Mouse (Mus musculus): Measurements from ENCODE around the gene Tmem8b.

Gene Tmem8b

DNA sequence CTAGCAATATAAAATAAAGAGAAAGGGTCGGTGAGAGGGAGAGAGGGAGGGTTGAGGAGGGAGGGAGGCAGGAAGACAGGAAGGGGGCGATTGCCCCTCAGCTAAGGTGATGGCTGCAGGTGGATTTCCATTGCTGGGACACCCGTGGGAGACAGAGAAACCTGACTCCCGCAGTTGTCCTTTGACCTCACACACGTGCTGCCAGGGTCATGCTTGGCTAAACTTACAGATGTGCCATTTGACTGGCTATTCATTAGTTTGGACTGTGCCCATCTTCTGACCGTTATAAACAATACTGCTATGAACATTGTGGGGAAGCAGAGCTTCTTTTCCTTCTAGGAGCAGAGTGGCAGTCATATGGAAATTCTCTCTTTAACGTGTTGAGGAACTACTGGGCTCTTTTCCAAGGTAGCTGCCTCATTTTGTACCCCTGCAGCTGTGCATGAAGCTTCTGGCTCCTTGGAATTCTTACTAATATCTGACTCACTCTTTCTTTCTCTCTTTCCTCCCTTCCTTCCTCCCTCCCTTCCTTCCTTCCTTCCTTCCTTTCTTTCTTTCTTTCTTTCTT is 45.0 kb downstream of the Tmem8b start:
- DNase-seq (ENCODE audit: extremely low spot score) = no peak

DNA sequence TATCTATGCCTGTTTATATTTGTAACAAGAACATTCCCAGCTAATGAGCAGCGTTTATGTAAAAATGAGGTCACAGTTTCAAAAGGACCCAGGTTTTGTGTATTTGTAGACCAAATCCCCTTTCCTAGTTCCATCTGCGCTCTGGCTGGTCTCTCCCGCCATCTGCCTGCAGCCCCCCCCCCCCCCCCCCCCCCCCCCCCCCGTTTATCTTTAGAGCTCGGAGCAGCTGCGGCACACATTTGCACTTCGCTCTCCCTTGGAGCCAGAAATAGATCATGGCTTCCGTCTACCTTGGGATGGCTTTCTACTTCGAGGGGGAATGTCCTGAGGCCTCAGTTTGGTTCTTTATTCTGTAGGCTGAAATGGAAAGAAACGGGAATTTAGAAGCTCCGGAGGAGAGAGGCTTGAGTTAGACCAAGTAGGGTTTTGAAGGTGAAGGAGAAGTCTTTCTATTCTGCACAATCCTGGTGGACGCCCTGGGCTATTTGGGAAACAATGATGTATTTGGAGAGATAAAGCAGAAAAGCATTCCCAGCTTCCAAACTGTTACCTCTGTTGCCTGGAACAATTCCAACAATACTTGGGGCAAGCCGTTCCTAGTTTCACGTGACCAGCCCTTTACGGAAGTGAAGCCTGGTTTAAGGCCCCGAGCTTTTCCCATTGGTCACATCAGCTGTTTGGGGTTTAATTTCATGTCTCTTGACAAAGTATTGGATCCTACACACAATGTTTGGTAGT is 51.9 kb downstream of the Tmem8b start:
- DNase-seq (ENCODE audit: extremely low spot score) = no peak

DNA sequence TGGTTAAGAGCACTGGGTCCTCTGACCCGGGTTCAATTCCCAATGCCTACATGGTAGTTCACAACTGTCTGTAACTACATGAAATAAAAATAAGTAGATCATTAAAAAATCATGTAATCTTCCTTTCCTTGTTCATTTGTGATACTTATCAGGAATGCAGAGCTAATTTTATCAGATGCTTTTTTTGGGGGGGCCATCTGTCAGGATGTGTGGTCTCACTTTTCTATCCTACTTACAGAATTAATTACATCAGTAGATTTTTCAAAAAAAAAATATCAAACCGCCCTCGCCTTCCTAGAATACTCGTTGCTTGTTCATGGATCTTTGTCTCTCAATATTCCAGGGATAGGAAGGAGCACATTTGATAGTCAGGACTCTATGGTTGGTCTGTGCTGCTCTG is 53.4 kb downstream of the Tmem8b start:
- no peak for DNase-seq (ENCODE audit: extremely low spot score)

DNA sequence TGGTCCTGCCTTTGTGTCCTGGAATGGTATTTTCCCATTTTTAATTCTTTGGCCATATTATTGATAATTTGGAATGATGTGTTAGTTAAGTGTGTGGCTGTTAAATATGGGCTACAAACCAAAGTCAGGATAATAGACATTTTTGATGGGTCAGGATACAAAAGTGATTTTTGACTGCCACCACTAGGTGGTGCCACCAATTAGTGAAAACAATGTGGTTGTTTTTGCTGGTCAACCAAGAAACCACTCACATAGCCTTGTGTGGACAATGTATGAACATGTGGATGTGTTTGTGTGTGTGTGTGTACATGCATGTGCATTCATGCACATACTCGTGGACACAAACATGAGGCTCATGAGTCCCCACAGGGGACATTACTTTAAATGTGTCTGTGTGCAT is 56.0 kb downstream of the Tmem8b start:
- no peak for DNase-seq (ENCODE audit: extremely low spot score)

DNA sequence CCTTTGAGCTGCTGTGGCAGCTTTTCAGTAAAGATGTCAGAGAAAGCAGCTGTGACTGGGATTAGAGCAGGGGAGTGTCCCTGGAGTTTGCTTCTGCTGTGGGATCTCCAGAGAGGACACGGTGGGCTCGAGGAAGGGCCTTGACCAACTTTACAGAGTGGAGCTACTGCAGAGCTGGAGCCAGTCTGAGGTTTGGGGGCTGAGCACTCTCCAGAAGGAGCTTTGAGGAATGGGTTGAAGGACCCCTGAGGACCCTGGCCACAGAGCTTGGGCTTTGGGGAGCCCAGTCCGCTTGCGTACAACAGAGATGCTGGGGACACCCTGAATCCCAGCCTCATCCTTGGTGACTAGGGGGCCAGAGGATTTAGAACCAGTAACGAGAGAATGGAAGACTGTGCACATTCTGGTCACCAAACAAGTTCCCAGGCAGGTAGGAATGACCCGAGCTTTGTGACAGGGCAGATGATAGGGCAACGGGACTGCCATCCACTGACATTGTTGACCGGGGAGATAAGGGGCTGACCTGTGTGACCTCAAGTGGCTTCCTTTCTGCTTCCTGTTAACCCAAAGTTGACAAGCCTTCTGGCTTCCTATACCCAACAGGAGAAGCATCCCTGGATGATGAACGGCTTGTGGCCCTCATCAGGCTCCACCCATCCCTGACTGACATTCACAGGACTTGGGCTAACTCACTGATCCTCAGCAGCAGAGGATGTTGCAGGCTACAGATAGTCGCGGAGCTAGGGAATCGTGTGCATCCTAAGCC is 57.6 kb downstream of the Tmem8b start:
- DNase-seq (ENCODE audit: extremely low spot score) = no peak

DNA sequence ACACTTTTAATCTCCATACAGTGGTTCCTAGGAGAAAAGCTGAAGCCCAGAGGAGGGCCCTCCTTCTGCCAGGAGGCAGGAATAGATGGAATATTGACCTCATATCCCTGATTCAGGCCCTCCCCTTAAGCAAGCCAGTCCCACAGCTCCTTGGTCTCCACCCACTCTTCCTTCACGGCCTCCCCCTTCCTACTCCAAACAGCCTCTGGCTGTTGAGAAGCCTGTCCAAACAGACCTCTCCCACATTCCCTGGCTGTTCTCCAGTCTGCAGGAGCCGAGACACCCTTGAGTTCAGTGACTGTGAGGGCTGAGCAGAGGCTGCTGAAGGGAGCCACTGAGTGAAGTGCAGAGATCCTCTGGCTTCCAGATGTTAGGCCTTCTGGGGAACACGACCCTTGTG is 58.2 kb downstream of the Tmem8b start, which contains the start of gene Hrct1:
TSS of gene Hrct1 (plus strand) at position 194 of the 400 bp plus-strand sequence.
- no peak for DNase-seq (ENCODE audit: extremely low spot score)

DNA sequence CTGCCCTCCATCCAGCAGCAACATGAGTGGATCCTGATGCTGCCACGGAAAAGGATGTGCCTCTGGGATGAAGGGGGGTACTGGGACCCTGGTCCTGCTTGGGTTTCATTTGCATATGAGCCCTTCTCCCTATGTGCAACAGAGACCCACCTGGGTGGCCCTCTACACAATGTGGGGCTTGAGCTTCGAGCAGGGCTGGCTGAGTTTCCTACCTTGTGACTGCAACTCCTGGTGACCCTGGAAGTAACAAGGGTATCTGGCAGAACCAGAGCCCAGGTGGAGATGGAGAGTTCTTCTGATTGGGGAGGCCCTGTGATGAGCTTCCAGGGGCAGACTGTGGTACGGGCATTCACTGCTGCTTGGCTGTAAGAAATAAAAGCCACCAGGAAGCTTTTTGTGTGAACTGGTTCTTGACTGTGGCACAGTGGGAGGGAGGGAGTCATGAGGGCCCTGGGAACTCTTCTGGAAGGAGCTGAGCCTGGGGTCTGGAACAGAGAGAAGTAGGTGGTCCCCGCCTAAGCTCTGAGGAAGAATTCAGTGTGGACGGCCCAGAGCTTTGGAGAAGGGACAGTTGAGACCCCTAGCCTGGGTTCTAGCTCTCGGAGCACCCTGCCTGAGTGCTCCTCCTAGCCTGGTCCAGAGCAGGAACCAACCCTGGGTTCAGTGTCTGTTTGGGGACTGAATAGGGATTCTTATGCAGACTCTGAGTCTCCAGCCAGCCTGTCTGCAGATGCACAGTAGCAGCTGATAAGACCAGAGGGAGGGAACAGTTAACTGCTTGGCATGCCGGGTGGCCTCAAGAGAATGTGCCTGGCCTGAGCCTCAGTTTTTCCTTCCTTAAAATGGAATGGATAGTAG is 59.2 kb downstream of the Tmem8b start:
- no peak for DNase-seq (ENCODE audit: extremely low spot score)

DNA sequence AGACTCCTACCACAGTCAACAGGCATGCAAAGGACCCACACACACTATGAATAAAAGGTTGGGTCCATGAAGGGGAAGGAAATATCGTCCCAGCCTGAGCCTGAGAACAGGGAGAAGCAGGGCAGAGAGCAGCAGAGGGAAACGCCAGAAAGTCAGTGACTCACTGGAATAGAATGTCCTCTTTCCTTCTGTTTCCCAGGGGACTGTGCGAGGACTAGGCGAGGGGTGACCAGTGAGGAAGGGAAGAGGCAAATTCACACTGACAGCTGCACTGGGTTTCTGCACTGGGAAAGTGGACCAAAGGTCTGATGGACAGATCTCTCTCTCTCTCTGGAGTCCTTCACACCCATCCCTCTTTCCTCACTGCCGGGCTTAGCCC is 59.8 kb downstream of the Tmem8b start:
- no peak for DNase-seq (ENCODE audit: extremely low spot score)

DNA sequence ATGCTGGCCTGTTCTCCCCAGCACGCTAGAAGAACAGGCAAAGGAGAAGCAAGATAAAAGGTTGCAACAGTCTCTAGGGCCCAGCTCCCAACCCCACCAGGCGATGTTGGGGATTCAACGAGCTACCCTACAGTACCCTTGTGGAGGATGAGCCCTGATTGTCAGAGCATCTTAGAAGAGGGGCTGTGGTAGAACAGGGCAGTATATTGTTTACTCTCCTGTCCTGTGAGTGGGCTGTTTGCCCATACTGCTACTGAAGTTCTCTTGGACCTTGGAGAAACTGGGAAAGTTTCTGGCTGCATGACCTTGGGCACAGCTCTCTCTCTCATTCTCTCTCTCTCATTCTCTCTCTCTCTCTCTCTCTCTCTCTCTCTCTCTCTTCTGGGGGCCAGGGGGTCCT is 60.4 kb downstream of the Tmem8b start:
- no peak for DNase-seq (ENCODE audit: extremely low spot score)

DNA sequence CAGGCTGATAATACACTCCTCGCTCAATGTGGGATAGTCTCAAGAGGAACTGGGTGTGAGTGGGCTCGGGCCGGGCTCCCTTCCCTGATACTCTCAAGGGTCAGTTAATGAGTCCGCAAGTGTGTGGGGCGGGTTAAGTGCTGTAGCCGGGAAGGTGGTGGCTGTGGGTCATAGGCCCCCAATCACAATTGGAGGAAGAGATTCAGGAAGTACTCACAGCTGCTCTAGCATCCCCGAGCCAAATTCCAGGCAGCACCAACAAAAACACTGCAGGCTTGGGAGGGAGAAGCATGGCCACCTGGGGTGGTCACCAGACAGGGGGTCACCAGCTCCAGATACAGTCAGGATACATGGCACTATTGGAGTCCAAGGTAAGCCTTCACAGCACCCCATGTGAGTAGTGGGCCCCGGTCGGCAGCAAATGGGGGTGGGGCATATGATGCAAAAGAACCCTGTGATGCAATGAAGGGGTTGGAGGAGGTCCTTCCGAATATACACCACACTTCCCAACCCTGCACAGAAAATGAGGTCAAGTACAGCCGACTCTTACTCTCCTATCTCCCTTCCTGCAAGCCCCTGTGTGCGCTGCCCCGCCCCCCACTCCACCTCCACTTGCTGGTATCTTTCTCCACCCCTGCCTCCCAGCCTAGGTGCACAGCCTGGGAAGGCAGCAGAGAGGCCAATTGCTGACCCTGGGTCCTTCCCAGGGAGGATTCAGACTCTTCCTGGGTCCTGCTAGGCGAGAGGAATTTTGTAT is 61.2 kb downstream of the Tmem8b start, which contains the start of gene Spaar:
TSS of gene Spaar (plus strand) at position 241 of the 757 bp plus-strand sequence.
- no peak for DNase-seq (ENCODE audit: extremely low spot score)

DNA sequence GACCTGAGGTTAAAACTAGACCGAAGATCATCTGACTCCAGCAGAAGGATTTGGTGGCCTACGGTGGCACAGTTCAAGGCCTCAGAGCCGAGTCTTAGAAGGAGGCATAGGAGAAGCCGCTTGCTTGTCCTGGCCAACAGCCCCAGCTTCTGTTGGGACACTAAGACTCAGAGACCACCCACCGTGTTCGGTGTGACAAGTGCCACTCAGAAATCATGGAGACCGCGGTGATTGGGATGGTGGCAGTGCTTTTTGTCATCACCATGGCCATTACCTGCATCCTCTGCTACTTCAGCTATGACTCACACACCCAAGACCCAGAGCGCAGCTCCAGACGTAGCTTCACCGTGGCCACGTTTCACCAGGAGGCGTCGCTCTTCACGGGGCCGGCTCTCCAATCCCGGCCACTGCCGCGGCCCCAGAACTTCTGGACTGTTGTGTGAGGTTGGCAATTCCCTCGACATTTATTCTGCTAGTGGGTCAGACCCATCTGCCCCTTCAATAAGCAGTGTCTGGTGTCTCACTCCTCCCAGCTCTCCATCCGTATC is 62.1 kb downstream of the Tmem8b start:
- no peak for DNase-seq (ENCODE audit: extremely low spot score)

DNA sequence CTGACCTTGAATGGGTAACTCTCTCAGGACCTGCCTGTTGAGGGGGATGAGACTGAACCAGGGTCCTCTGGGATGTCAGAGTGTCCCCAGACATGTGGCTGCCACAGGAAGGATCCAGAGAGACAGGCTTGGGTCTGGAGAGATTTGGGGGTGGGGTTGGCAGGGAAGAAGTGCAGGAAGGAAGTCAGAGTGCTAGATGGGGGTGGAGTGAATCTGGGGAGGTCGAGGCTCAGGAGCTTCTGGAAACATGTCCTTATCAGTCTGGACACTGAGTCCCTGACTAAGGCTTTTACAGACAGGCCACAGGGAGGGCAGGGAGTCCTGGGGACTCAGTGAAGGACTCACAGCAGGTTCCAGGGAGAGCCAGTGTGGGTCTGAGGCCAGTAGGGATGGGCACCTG is 63.4 kb downstream of the Tmem8b start:
- DNase-seq (ENCODE audit: extremely low spot score) = no peak

DNA sequence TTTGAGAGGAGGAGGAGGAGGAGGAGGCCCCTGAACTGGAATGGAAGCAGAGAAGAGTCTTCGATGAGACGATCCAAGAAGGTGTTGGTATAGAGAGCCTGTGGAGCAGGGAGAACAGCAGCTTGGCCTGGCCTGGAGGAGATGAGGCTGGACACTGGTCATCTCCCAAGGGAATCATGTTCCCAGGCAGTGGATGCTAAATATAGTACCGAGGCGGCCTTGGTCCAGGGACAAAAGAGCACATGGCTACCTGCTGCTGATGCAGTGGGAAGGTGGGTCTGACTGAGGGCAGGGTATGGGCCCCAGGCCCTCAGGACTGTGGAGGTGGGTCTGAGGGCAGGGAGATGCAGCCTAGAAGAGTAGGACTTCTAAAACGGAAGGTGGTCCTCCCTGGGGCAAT is 64.4 kb downstream of the Tmem8b start:
- DNase-seq (ENCODE audit: extremely low spot score) = no peak

DNA sequence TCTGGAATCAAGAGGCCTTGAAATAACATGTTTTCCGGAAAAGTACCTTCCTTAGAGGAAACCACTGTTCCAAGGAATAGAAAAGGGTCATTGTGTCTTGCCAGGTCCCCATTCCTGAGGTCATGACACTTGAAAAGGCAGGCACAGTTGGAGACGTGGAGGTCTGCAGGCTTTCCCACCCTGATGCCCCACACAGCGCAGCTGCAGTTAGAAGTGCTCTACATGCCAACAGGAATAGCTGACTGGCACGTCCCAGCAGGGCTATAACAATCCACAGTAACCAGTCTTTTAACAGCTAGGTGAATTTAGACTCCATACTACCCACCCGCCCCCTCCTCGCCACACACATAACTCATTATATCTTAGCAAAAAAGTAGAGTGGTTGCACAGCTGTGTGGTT is 68.4 kb downstream of the Tmem8b start:
- no peak for DNase-seq (ENCODE audit: extremely low spot score)

DNA sequence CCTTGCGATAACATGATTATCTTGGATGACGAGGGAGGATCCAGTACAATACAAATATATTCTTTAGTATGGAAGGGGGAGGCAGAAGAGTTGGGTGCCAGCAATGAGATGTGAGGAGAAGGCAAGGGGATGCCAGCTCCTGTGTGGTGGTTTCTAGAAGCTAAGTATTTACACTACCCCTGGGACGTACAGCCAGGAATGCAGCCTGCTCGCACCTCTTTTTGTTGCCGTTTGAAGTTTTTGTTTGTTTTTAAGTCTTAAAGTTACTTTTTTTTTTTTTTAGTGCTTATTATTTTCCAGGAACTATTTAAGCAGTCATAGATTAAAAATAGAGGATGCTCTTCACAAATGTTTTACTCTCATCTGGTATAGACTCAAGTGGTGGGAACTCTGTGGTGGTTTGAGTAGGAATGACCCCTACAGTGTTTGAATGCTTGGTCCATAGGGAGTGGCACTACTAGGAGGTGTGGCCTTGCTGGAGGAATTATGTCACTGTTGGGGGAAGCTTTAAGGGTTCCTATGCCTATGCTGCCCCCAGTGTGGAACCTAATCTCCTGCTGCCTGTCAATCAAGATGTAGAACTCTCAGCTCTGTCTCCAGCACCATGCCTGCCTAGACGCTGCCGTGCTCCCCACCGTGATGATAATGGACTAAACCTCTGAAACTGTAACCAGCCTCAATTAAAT is 70.4 kb downstream of the Tmem8b start:
- no peak for DNase-seq (ENCODE audit: extremely low spot score)

DNA sequence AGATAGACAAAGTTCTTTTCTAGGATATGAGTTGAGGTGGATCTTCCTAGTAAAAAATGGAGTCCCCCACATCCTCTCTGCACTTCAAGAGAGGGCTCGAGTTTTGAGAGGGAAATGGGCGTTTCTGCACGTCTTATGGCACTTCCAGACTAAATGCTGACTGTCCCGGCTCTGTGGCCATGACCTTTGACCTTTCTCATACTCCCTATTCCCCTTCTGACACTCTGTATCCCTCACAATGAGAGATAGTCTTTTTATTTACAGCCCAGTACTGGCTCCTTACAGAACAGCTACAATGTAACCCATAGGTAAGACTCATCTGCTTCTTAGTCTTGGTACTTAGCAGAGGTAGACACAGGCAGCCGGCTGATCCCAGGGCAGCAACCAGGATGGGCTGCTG is 72.8 kb downstream of the Tmem8b start:
- no peak for DNase-seq (ENCODE audit: extremely low spot score)

Data from embryo, embryonic 9.5 days (tissue).